In genomic region chr8:123117127-123117731, GRCm38 (mm10) we compare ENCODE assay signal across 9 mouse cellular contexts. TPM values are rescaled to one million over a fixed set of nuclear protein-coding genes. Genes with fewer than 3 reads are reported as not detected.
DNase-seq lines count a peak whose midpoint lies in the region; ATAC-seq and TF ChIP-seq lines count a peak whose summit lies in the region.
"Had no signal": no experiment of that assay in that cellular context is flagged by ENCODE, and none has a peak within 500 bp of the region (broad histone marks: within the 10 kb centered on the region; RNA-seq: fewer than 3 reads in every experiment).

TSS of gene Cpne7 (plus strand) at chr8:123117374.

- peak; percentile 77 for DNase-seq in heart, embryonic 10.5 days (ENCODE audit: low spot score)
- no peak for DNase-seq in heart, adult 11 months
- DNase-seq in thymus, adult 2 months = no peak
- DNase-seq in thymus, postnatal 36 days = no peak
- DNase-seq in frontal cortex, postnatal 36 days (ENCODE audit: low spot score in 2 of 2) = no peak
- no peak for DNase-seq in thymus, postnatal 14 days

- H3K4me3 ChIP-seq in heart, embryonic 10.5 days = peak within 1 kb of the TSS; percentile 63
- peak within 1 kb of the TSS; percentile 23 for H3K4me3 ChIP-seq in thymus, adult 2 months (ENCODE audit: control insufficient read depth, insufficient read depth, low read length)
- H3K4me3 ChIP-seq in intestine, postnatal 0 days (ENCODE audit: low read depth, low read length) = peak within 1 kb of the TSS; percentile 40
- peak within 1 kb of the TSS; percentile 89 for H3K4me3 ChIP-seq in megakaryocyte, embryonic 14.5 days (replicated peaks)

- H3K9ac ChIP-seq in intestine, postnatal 0 days (ENCODE audit: low read depth, low read length) = peak within 1 kb of the TSS; percentile 37; the same call in 1 of the 2 replicates

- H3K4me1 ChIP-seq in heart, embryonic 10.5 days = peaks cover 23% of the 10 kb centered on the region
- H3K4me1 ChIP-seq in thymus, adult 2 months (replicated peaks; ENCODE audit: control insufficient read depth, insufficient read depth, low read length) = peaks cover 12% of the 10 kb centered on the region
- H3K4me1 ChIP-seq in intestine, postnatal 0 days (replicated peaks; ENCODE audit: control insufficient read depth, insufficient read depth, low read length) = no peaks in the 10 kb centered on the region
- H3K4me1 ChIP-seq in megakaryocyte, embryonic 14.5 days = peaks cover 56% of the 10 kb centered on the region

- no peaks in the 10 kb centered on the region for H3K36me3 ChIP-seq in heart, embryonic 10.5 days
- H3K36me3 ChIP-seq in thymus, adult 2 months (ENCODE audit: control insufficient read depth, insufficient read depth, low read length) = no peaks in the 10 kb centered on the region
- H3K36me3 ChIP-seq in intestine, postnatal 0 days (ENCODE audit: control insufficient read depth, insufficient read depth) = no peaks in the 10 kb centered on the region
- H3K36me3 ChIP-seq in megakaryocyte, embryonic 14.5 days (replicated peaks; ENCODE audit: low read length) = no peaks in the 10 kb centered on the region

- WGBS in heart, embryonic 10.5 days = under 1% methylated on average over 51 of the region's 51 CpGs
- WGBS in thymus, adult 2 months = 2% methylated on average over 50 of the region's 51 CpGs
- WGBS in intestine, postnatal 0 days = under 1% methylated on average over 50 of the region's 51 CpGs

- no peak for TF ChIP-seq POLR2A in thymus, adult 2 months (IDR thresholded peaks at IDR 0.05; ENCODE audit: control insufficient read depth, extremely low read depth, insufficient read depth, low read length, poor library complexity)

- peak within 1 kb of the TSS; percentile 84 for H3K4me2 ChIP-seq in intestine, postnatal 0 days (replicated peaks; ENCODE audit: low read depth)

- no peak for TF ChIP-seq CTCF in thymus, adult 2 months (IDR thresholded peaks at IDR 0.05; ENCODE audit: borderline replicate concordance, control insufficient read depth, extremely low read depth, insufficient read depth, low read length, poor library complexity)
- TF ChIP-seq CTCF in intestine, postnatal 0 days (IDR thresholded peaks at IDR 0.05; ENCODE audit: low read depth) = no peak

- ATAC-seq in intestine, postnatal 0 days = no peak
- ATAC-seq: Patski had no signal

- H3K9me3 ChIP-seq in heart, embryonic 10.5 days = no peaks in the 10 kb centered on the region
- H3K9me3 ChIP-seq in intestine, postnatal 0 days (ENCODE audit: control insufficient read depth) = no peaks in the 10 kb centered on the region
- H3K9me3 ChIP-seq in megakaryocyte, embryonic 14.5 days = no peaks in the 10 kb centered on the region

- peaks cover 70% of the 10 kb centered on the region for H3K27me3 ChIP-seq in heart, embryonic 10.5 days (ENCODE audit: insufficient read depth, poor library complexity, severe bottlenecking)
- peaks cover 27% of the 10 kb centered on the region for H3K27me3 ChIP-seq in thymus, adult 2 months (ENCODE audit: control insufficient read depth, insufficient read depth, low read length)
- H3K27me3 ChIP-seq in intestine, postnatal 0 days (replicated peaks; ENCODE audit: control insufficient read depth, insufficient read depth, low read length) = peaks cover 40% of the 10 kb centered on the region
- H3K27me3 ChIP-seq in megakaryocyte, embryonic 14.5 days (replicated peaks) = peaks cover 65% of the 10 kb centered on the region

- H3K27ac ChIP-seq in heart, embryonic 10.5 days = 0 out of 2 replicates have a peak within 1 kb of the TSS, but pooled peaks have one; percentile 37
- H3K27ac ChIP-seq in thymus, adult 2 months (ENCODE audit: control insufficient read depth, insufficient read depth, low read length) = no peak within 1 kb of the TSS
- no peak within 1 kb of the TSS for H3K27ac ChIP-seq in intestine, postnatal 0 days (ENCODE audit: low read depth, low read length)

RNA-seq across cellular contexts. Expression of gene Cpne7, which starts in this region (rescaled TPM):
- 0.76 and 1.5 TPM in 2 replicates for polyA plus RNA-seq in heart, embryonic 10.5 days (2016; fragmentation: Nextera tagmentation; extraction: Ambion mirVana)
- polyA plus RNA-seq in thymus, adult 2 months (2012; rRNA removed) = 2.1 and 3.1 TPM in 2 replicates
- 0.46 and 0.67 TPM in 2 replicates for polyA plus RNA-seq in intestine, postnatal 0 days (2015; fragmentation: Nextera tagmentation; extraction: Ambion mirVana)
- 0.43 TPM in 1 of 2 replicates, not detected in the other for polyA plus RNA-seq in megakaryocyte, embryonic 14.5 days (2012; ENCODE audit: insufficient read depth, low replicate concordance)

Comparison
In these comparisons a context has a peak if more than half of its experiments do, and no peak if none do; other contexts are left out.
1. H3K4me3 ChIP-seq: peak in every context shown above with its lines; median percentile 89 in megakaryocyte, embryonic 14.5 days; 63 in heart, embryonic 10.5 days; 40 in intestine, postnatal 0 days; 23 in thymus, adult 2 months.